Mouse (Mus musculus) kidney, embryonic 16.5 days (tissue): ENCODE results near the gene Serinc2. TPM values are rescaled to one million over a fixed set of nuclear protein-coding genes. Genes with fewer than 3 reads are reported as not detected.
"Not testable (repeated sequence)": the region's sequence is repeated elsewhere in the genome, so short reads cannot be mapped to it uniquely, and the experiment has no call there.

Experiments
- ATAC-seq: fragments of 200-750 bp; cut with Nextera tagmentation; 2 replicates; pipeline ENCODE4 v1.8.0; 2017; ENCODE audit warnings: moderate TSS enrichment; ENCODE audit not compliant: low FRiP score, low TSS enrichment
- H3K27ac ChIP-seq: fragments of 300-500 bp; sonication (generic); 2 replicates; pipeline ENCODE4 v1.5.1; 2014; ENCODE audit warnings: low read length
- H3K27me3 ChIP-seq: fragments of 300-500 bp; sonication (generic); 2 replicates; pipeline ENCODE4 v1.6.1; 2014; ENCODE audit warnings: low read length, control low read depth, mixed read lengths; ENCODE audit not compliant: insufficient read depth
- H3K36me3 ChIP-seq: fragments of 300-500 bp; sonication (generic); 2 replicates; pipeline ENCODE4 v1.6.1; 2014; ENCODE audit warnings: low read length, control low read depth, mixed read lengths; ENCODE audit not compliant: insufficient read depth
- H3K4me1 ChIP-seq: fragments of 300-500 bp; sonication (generic); 2 replicates; pipeline ENCODE4 v1.6.1; 2014; ENCODE audit warnings: low read length, control low read depth, mixed read lengths; ENCODE audit not compliant: insufficient read depth
- H3K4me2 ChIP-seq: fragments of 300-500 bp; sonication (generic); replicated peaks from 2 replicates; pipeline ENCODE4 v1.6.1; 2014; ENCODE audit warnings: low read depth, low read length
- H3K4me3 ChIP-seq: fragments of 300-500 bp; sonication (generic); 2 replicates; pipeline ENCODE4 v1.5.1; 2014; ENCODE audit warnings: mild to moderate bottlenecking, low read length
- H3K9ac ChIP-seq: fragments of 300-500 bp; sonication (generic); replicated peaks from 2 replicates; pipeline ENCODE4 v1.6.1; 2014; ENCODE audit warnings: low read length
- H3K9me3 ChIP-seq: fragments of 300-500 bp; sonication (generic); 2 replicates; pipeline ENCODE4 v1.6.1; 2016; ENCODE audit warnings: low read length, control low read depth
- WGBS: fragments of 180-500 bp; shearing (Covaris S2); extraction: QIAGEN DNeasy Blood & Tissue Kit; methylation state at CpG from one replicate; pipeline ENCODE4 v1.1.7; 2014; 5-methylcytosine and 5-hydroxymethylcytosine counted together
- polyA plus RNA-seq: library from polyadenylated mRNA; unstranded; fragments of >200 nt; fragmentation: Nextera tagmentation; extraction: Ambion mirVana; gene quantifications from 2 replicates; pipeline ENCODE4 v1.2.1, GENCODE M21; 2015

Serinc2 gene
- polyA plus RNA-seq, 1 experiment from 2014 or later = 58.6 TPM

- WGBS = 67% methylated on average over 3 of the region's 3 CpGs
- Histone ChIP-seq H3K9me3 (no peaks in the 10 kb centered on the region), H3K36me3 (no peaks in the 10 kb centered on the region), H3K27me3 (peaks cover 20% of the 10 kb centered on the region), H3K4me1 (no peaks in the 10 kb centered on the region), H3K27ac (no peak overlapping the region), H3K4me3 (no peak overlapping the region), H3K9ac (no peak overlapping the region), H3K4me2 (no peak overlapping the region)
- no peak for ATAC-seq
Observed at GRCm38 (mm10) chr4:130248636-130249035, 30.4 kb downstream of the Serinc2 start.

- no peaks in the 10 kb centered on the region for H3K4me1 ChIP-seq
- H3K27ac ChIP-seq = no peak overlapping the region
- H3K27me3 ChIP-seq = peaks cover 20% of the 10 kb centered on the region
- H3K36me3 ChIP-seq = no peaks in the 10 kb centered on the region
- H3K9ac ChIP-seq = no peak overlapping the region
- H3K4me3 ChIP-seq = no peak overlapping the region
- H3K4me2 ChIP-seq = no peak overlapping the region
- no peak for ATAC-seq
- no peaks in the 10 kb centered on the region for H3K9me3 ChIP-seq
- 0% methylated on average over 6 of the region's 6 CpGs for WGBS
Observed at GRCm38 (mm10) chr4:130246132-130246531, 32.9 kb downstream of the Serinc2 start.

GRCm38 (mm10) chr4:130244749-130245148, 34.3 kb downstream of the Serinc2 start:
- H3K9me3 ChIP-seq = no peaks in the 10 kb centered on the region
- no peak for ATAC-seq
- peaks cover 20% of the 10 kb centered on the region for H3K27me3 ChIP-seq
- no peak overlapping the region for H3K4me2 ChIP-seq
- H3K9ac ChIP-seq = no peak overlapping the region
- H3K27ac ChIP-seq = no peak overlapping the region
- no peaks in the 10 kb centered on the region for H3K36me3 ChIP-seq
- H3K4me1 ChIP-seq = no peaks in the 10 kb centered on the region
- no peak overlapping the region for H3K4me3 ChIP-seq
- 78% methylated on average over 8 of the region's 8 CpGs for WGBS

GRCm38 (mm10) chr4:130243621-130244020, 35.4 kb downstream of the Serinc2 start:
- not testable (repeated sequence) for H3K27ac ChIP-seq, H3K9me3 ChIP-seq, H3K9ac ChIP-seq, H3K4me3 ChIP-seq, H3K4me1 ChIP-seq, ATAC-seq, H3K4me2 ChIP-seq, H3K36me3 ChIP-seq
- H3K27me3 ChIP-seq = peaks cover 16% of the 10 kb centered on the region
- 70% methylated on average over 1 of the region's 1 CpGs for WGBS

GRCm38 (mm10) chr4:130242956-130243355, 36.0 kb downstream of the Serinc2 start:
- Histone ChIP-seq H3K36me3 (no peaks in the 10 kb centered on the region), H3K4me2 (no peak overlapping the region), H3K9me3 (no peaks in the 10 kb centered on the region), H3K9ac (no peak overlapping the region), H3K4me1 (no peaks in the 10 kb centered on the region), H3K27ac (no peak overlapping the region), H3K27me3 (peaks cover 16% of the 10 kb centered on the region), H3K4me3 (no peak overlapping the region)
- WGBS = 84% methylated on average over 5 of the region's 5 CpGs
- no peak for ATAC-seq

GRCm38 (mm10) chr4:130240695-130241094, 38.3 kb downstream of the Serinc2 start:
- Histone ChIP-seq H3K4me3 (no peak overlapping the region), H3K9me3 (no peaks in the 10 kb centered on the region)

GRCm38 (mm10) chr4:130237607-130238006, 41.4 kb downstream of the Serinc2 start:
- H3K9me3 ChIP-seq = no peaks in the 10 kb centered on the region
- no peak for ATAC-seq
- H3K4me1 ChIP-seq = no peaks in the 10 kb centered on the region

More at GRCm38 (mm10) chr4:130240695-130241094, 38.3 kb downstream of the Serinc2 start:
- H3K36me3 ChIP-seq = no peaks in the 10 kb centered on the region
- H3K27me3 ChIP-seq = peaks cover 11% of the 10 kb centered on the region; the same call in 1 of the 2 replicates
- H3K4me2 ChIP-seq = no peak overlapping the region
- H3K4me1 ChIP-seq = no peaks in the 10 kb centered on the region
- H3K27ac ChIP-seq = no peak overlapping the region
- WGBS = 40% methylated on average over 5 of the region's 5 CpGs
- H3K9ac ChIP-seq = no peak overlapping the region
- ATAC-seq = no peak

GRCm38 (mm10) chr4:130236361-130236760, 42.6 kb downstream of the Serinc2 start:
- Histone ChIP-seq H3K27ac (no peak overlapping the region), H3K9me3 (no peaks in the 10 kb centered on the region), H3K4me3 (no peak overlapping the region), H3K4me1 (no peaks in the 10 kb centered on the region), H3K9ac (no peak overlapping the region), H3K4me2 (no peak overlapping the region), H3K27me3 (no peaks in the 10 kb centered on the region), H3K36me3 (no peaks in the 10 kb centered on the region)
- peak; percentile 65; the same call in 1 of the 2 replicates for ATAC-seq
- 9% methylated on average over 8 of the region's 8 CpGs for WGBS

More at GRCm38 (mm10) chr4:130237607-130238006, 41.4 kb downstream of the Serinc2 start:
- H3K9ac ChIP-seq = no peak overlapping the region
- WGBS = 83% methylated on average over 4 of the region's 4 CpGs
- no peak overlapping the region for H3K27ac ChIP-seq
- H3K4me2 ChIP-seq = no peak overlapping the region
- no peak overlapping the region for H3K4me3 ChIP-seq
- no peaks in the 10 kb centered on the region for H3K36me3 ChIP-seq
- H3K27me3 ChIP-seq = no peaks in the 10 kb centered on the region

GRCm38 (mm10) chr4:130224071-130224470, 54.9 kb downstream of the Serinc2 start:
- H3K36me3 ChIP-seq = no peaks in the 10 kb centered on the region
- H3K27me3 ChIP-seq = no peaks in the 10 kb centered on the region
- no peak overlapping the region for H3K4me2 ChIP-seq
- no peak for ATAC-seq
- H3K27ac ChIP-seq = no peak overlapping the region
- H3K4me3 ChIP-seq = no peak overlapping the region
- H3K9ac ChIP-seq = no peak overlapping the region
- H3K4me1 ChIP-seq = no peaks in the 10 kb centered on the region
- no peaks in the 10 kb centered on the region for H3K9me3 ChIP-seq

- H3K4me3 ChIP-seq = no peak within 1 kb of the TSS
- H3K9ac ChIP-seq = no peak within 1 kb of the TSS
- H3K27ac ChIP-seq = no peak within 1 kb of the TSS
- no peaks in the 10 kb centered on the region for H3K4me1 ChIP-seq
- no peaks in the 10 kb centered on the region for H3K27me3 ChIP-seq
- 65% methylated on average over 4 of the region's 4 CpGs for WGBS
- H3K4me2 ChIP-seq = no peak within 1 kb of the TSS
- no peak for ATAC-seq
- no peaks in the 10 kb centered on the region for H3K36me3 ChIP-seq
- no peaks in the 10 kb centered on the region for H3K9me3 ChIP-seq
Observed at GRCm38 (mm10) chr4:130222179-130222578, 56.8 kb downstream of the Serinc2 start, which contains the start of gene Gm853. Gene Gm853 (minus strand): TSS chr4:130222401.
